Mouse (Mus musculus) heart, postnatal 0 days (tissue): Measurements from ENCODE around the gene Zbtb16.

Source experiments
- CTCF ChIP-seq: IDR thresholded peaks from 2 replicates; pipeline ENCODE4 v1.5.1; 2016; ENCODE audit warnings: antibody characterized with exemption, control low read depth, low read depth
- EP300 ChIP-seq: IDR thresholded peaks from 2 replicates; pipeline ENCODE4 v1.6.1; 2016; ENCODE audit warnings: antibody characterized with exemption, low read depth

- TF ChIP-seq CTCF (no peak), EP300 (no peak)
These were observed 41.6 kb downstream of the Zbtb16 start for GRCm38 (mm10) chr9:48794463-48794862.
